Mouse (Mus musculus) cerebellum, adult 2 months (tissue): Measurements from ENCODE around the gene Tpcn2.

Source experiments
- CTCF ChIP-seq: fragments of 200-500 bp; IDR thresholded peaks from 2 replicates; pipeline ENCODE4 v1.5.1; 2011; ENCODE audit warnings: low read depth, mild to moderate bottlenecking, control low read depth, low read length, moderate library complexity, borderline replicate concordance; ENCODE audit not compliant: insufficient read depth
- POLR2A ChIP-seq: fragments of 200-500 bp; IDR thresholded peaks from 2 replicates; pipeline ENCODE4 v1.6.1; 2011; ENCODE audit warnings: low read length, control low read depth, borderline replicate concordance; ENCODE audit not compliant: insufficient read depth

- TF ChIP-seq POLR2A, result no peak
- TF ChIP-seq CTCF, result no peak
These were observed 110.7 kb downstream of the Tpcn2 start for GRCm38 (mm10) chr7:145173116-145173515.
